Mouse (Mus musculus) MEL (cell line): ENCODE measurements around the gene Elk3.

Experiments
- BHLHE40 ChIP-seq: IDR thresholded peaks from 2 replicates; pipeline ENCODE4 v1.6.1; 2012; ENCODE audit warnings: low read depth, mild to moderate bottlenecking, inconsistent platforms, low read length, improper control_type of control experiment, borderline replicate concordance
- CTCF ChIP-seq, 3 experiments: IDR thresholded peaks in 2 of 3; conservative IDR thresholded peaks in 1 of 3; 2 replicates each; pipeline ENCODE4 v1.5.1; 2011 to 2012; ENCODE audit warnings: low read length in 3 of 3, low read depth in 2 of 3, mild to moderate bottlenecking in 2 of 3, improper control_type of control experiment in 1 of 3, inconsistent platforms in 1 of 3, mixed read lengths in 1 of 3, moderate library complexity in 1 of 3; ENCODE audit not compliant: control insufficient read depth in 1 of 3, insufficient read depth in 1 of 3, poor library complexity in 1 of 3, severe bottlenecking in 1 of 3
- E2F4 ChIP-seq: IDR thresholded peaks from 2 replicates; pipeline ENCODE4 v1.6.1; 2011; ENCODE audit warnings: low read depth, low read length, improper control_type of control experiment, borderline replicate concordance
- EP300 ChIP-seq, 2 experiments: IDR thresholded peaks; 2 replicates each; pipeline ENCODE4 v1.6.1; 2011; ENCODE audit warnings: improper control_type of control experiment in 2 of 2, low read length in 2 of 2, low read depth in 1 of 2, mild to moderate bottlenecking in 1 of 2
- GABPA ChIP-seq: IDR thresholded peaks from 2 replicates; pipeline ENCODE4 v1.6.1; 2012; ENCODE audit warnings: low read depth, mild to moderate bottlenecking, inconsistent platforms, low read length, improper control_type of control experiment, moderate library complexity
- GATA1 ChIP-seq: IDR thresholded peaks from 2 replicates; pipeline ENCODE4 v1.6.1; 2011; ENCODE audit warnings: low read depth, low read length, improper control_type of control experiment
- KAT2A ChIP-seq: conservative IDR thresholded peaks from 2 replicates; pipeline ENCODE4 v1.6.1; 2012; ENCODE audit warnings: low read depth, low read length, improper control_type of control experiment, inconsistent platforms
- POLR2A ChIP-seq, 2 experiments: IDR thresholded peaks; 2 replicates each; pipeline ENCODE4 v1.6.1; 2011 to 2012; ENCODE audit warnings: low read length in 2 of 2, mild to moderate bottlenecking in 2 of 2, control low read depth in 1 of 2, improper control_type of control experiment in 1 of 2, low read depth in 1 of 2, moderate library complexity in 1 of 2; ENCODE audit not compliant: control insufficient read depth in 1 of 2, insufficient read depth in 1 of 2, poor library complexity in 1 of 2
- SMC3 ChIP-seq: IDR thresholded peaks from 2 replicates; pipeline ENCODE4 v1.6.1; 2011; ENCODE audit warnings: low read depth, low read length, improper control_type of control experiment
- TAL1 ChIP-seq: IDR thresholded peaks from 2 replicates; pipeline ENCODE4 v1.6.1; 2012; ENCODE audit warnings: mild to moderate bottlenecking, inconsistent platforms, low read length, moderate library complexity, mixed read lengths
- UBTF ChIP-seq: IDR thresholded peaks from 2 replicates; pipeline ENCODE4 v1.6.1; 2012; ENCODE audit warnings: low read depth, mild to moderate bottlenecking, inconsistent platforms, low read length, improper control_type of control experiment, moderate library complexity, borderline replicate concordance; ENCODE audit not compliant: insufficient read depth
- USF1 ChIP-seq: IDR thresholded peaks from 2 replicates; pipeline ENCODE4 v1.6.1; 2014; ENCODE audit warnings: low read depth, mild to moderate bottlenecking, inconsistent platforms, low read length, improper control_type of control experiment, moderate library complexity
- ZMIZ1 ChIP-seq: IDR thresholded peaks from 2 replicates; pipeline ENCODE4 v1.6.1; 2012; ENCODE audit warnings: low read depth, mild to moderate bottlenecking, inconsistent platforms, low read length, improper control_type of control experiment, moderate library complexity
- ZNF384 ChIP-seq: IDR thresholded peaks from 2 replicates; pipeline ENCODE4 v1.6.1; 2012; ENCODE audit warnings: low read depth, mild to moderate bottlenecking, inconsistent platforms, low read length, improper control_type of control experiment

DNA sequence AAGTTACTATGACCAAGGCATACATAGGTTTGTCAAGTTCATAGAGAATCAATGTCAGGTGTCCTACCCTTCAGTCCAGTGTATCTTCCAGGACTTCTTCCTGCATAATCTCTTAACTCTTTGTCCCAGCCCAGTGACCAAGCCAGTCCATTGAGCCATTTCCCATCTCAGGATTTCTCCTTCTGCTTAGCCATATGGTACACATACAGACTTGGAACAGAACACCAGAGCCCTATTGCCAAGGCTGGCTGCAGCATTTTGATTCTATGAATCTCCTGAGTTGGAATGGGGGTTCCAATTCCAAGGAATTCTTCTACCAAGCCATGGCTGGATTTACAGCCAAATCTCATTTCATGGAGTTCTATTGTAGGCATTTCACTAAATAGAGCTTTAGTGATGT lies 10.8 kb upstream of the Elk3 start:
- no peak for TF ChIP-seq UBTF
- no peak for TF ChIP-seq KAT2A
- no peak for TF ChIP-seq POLR2A (IDR thresholded peaks at IDR 0.05; ENCODE audit: control insufficient read depth in 1 of 2, insufficient read depth in 1 of 2, low read depth in 1 of 2, low read length in 2 of 2, poor library complexity in 1 of 2)
- no peak for TF ChIP-seq CTCF (IDR thresholded peaks at IDR 0.05 in 2 of 3, conservative IDR thresholded peaks at IDR 0.05 in 1 of 3; ENCODE audit: control insufficient read depth in 1 of 3, insufficient read depth in 1 of 3, low read depth in 2 of 3, low read length in 3 of 3, poor library complexity in 1 of 3, severe bottlenecking in 1 of 3)
- no peak for TF ChIP-seq GABPA
- TF ChIP-seq BHLHE40 = no peak
- no peak for TF ChIP-seq GATA1
- TF ChIP-seq USF1 = no peak
- TF ChIP-seq ZNF384 = no peak
- no peak for TF ChIP-seq E2F4
- TF ChIP-seq EP300 (IDR thresholded peaks at IDR 0.05; ENCODE audit: low read depth in 1 of 2, low read length in 2 of 2) = no peak
- TF ChIP-seq SMC3 = no peak
- TF ChIP-seq ZMIZ1 = no peak
- TF ChIP-seq TAL1 = no peak
